Mouse (Mus musculus) CH12.LX (cell line): ENCODE measurements around the gene Dnajc22.
"Not testable (repeated sequence)": the region's sequence is repeated elsewhere in the genome, so short reads cannot be mapped to it uniquely, and the experiment has no call there.

Source experiments
- BHLHE40 ChIP-seq: IDR thresholded peaks from 2 replicates; pipeline ENCODE4 v1.6.1; 2011; ENCODE audit warnings: mild to moderate bottlenecking, low read depth, low read length, improper control_type of control experiment
- CTCF ChIP-seq, 2 experiments: IDR thresholded peaks in 1 of 2; conservative IDR thresholded peaks in 1 of 2; 2 replicates each; pipeline ENCODE4 v1.5.1; 2011 to 2012; ENCODE audit warnings: low read depth in 2 of 2, low read length in 2 of 2, improper control_type of control experiment in 1 of 2, inconsistent platforms in 1 of 2, mild to moderate bottlenecking in 1 of 2, moderate library complexity in 1 of 2
- EP300 ChIP-seq: IDR thresholded peaks from 2 replicates; pipeline ENCODE4 v1.6.1; 2011; ENCODE audit warnings: low read length, improper control_type of control experiment
- ETS1 ChIP-seq: conservative IDR thresholded peaks from 2 replicates; pipeline ENCODE4 v1.6.1; 2012; ENCODE audit warnings: low read depth, mild to moderate bottlenecking, inconsistent platforms, low read length, improper control_type of control experiment, moderate library complexity
- JUND ChIP-seq: conservative IDR thresholded peaks from 2 replicates; pipeline ENCODE4 v1.6.1; 2011; ENCODE audit warnings: low read depth, low read length, improper control_type of control experiment
- MXI1 ChIP-seq: IDR thresholded peaks from 2 replicates; pipeline ENCODE4 v1.6.1; 2011; ENCODE audit warnings: mild to moderate bottlenecking, low read depth, low read length, improper control_type of control experiment
- POLR2A ChIP-seq: IDR thresholded peaks from 2 replicates; pipeline ENCODE4 v1.6.1; 2011; ENCODE audit warnings: low read depth, mild to moderate bottlenecking, improper control_type of control experiment, low read length
- UBTF ChIP-seq: IDR thresholded peaks from 2 replicates; pipeline ENCODE4 v1.6.1; 2012; ENCODE audit warnings: low read depth, mild to moderate bottlenecking, inconsistent platforms, low read length, improper control_type of control experiment, moderate library complexity

DNA sequence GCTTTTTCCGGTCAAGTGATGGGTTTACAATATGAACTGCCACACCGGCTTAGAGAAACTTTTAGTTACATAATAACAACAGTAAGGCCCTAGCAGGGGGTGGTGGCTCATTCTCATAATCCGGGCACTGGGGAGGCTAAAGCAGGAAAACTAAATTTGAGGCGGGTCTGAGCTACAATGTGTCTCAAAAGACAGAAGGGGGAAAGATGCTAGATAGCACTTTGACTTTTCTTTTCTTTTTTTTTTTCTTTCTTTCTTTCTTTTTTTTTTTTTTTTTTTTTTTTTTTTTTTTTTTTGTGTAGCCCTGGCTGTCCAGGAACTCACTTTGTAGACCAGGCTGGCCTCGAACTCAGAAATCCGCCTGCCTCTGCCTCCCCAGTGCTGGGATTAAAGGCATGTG, 47.2 kb upstream of the Dnajc22 start:
- TF ChIP-seq CTCF (conservative IDR thresholded peaks at IDR 0.05 in 1 of 2, IDR thresholded peaks at IDR 0.05 in 1 of 2; ENCODE audit: low read depth in 2 of 2, low read length in 2 of 2); MXI1; BHLHE40; JUND; POLR2A; ETS1; UBTF; EP300: not testable (repeated sequence)
